Mouse (Mus musculus): Measurements from ENCODE around the gene Hspbp1.

DNA sequence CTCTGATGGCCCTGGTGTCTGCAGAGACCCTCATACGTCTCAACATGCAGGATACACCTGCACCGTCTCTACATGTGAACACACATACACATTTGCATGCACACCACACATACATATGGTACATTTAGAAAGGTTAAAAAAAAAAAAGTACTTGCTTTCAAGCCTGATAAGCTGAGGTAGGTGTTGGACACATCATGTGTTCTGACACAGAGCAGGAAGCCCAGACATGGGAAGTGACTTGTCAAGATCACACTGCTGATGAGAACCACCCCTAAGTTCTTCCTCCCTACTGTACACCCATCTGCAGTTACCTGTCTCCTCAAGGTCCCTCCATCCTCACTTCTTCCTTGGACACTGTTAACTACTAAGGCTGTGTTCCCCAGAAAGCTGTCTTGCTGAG is 58.9 kb downstream of the Hspbp1 start:
- TF ChIP-seq CTCF (IDR thresholded peaks at IDR 0.05; ENCODE audit: low read depth) (no peak), EP300 (IDR thresholded peaks at IDR 0.05; ENCODE audit: low read depth) (no peak)

Measured in heart, postnatal 0 days (tissue).